Mouse (Mus musculus) liver, embryonic 11.5 days (tissue): ENCODE measurements at regions not wholly inside any gene's neighbourhood (a gene's known extent, or its start where the extent isn't known, plus 50 kb on each side); places are given as distances from the start of the nearest gene placed in this dataset.

Experiments used
- ATAC-seq: fragments of 200-750 bp; cut with Nextera tagmentation; replicated peaks from 2 replicates; pipeline ENCODE4 v1.8.0; 2017; ENCODE audit warnings: moderate number of reproducible peaks, mild to moderate bottlenecking, moderate TSS enrichment, moderate library complexity; ENCODE audit not compliant: low FRiP score
- DNase-seq: peaks from one replicate; pipeline ENCODE4 v3.0.0-alpha.2; 2017; ENCODE audit warnings: low spot score
- H3K27ac ChIP-seq: fragments of 300-500 bp; sonication (generic); 2 replicates; pipeline ENCODE4 v1.5.1; 2014; ENCODE audit warnings: mild to moderate bottlenecking, low read depth, low read length, control low read depth
- H3K27me3 ChIP-seq: fragments of 300-500 bp; sonication (generic); replicated peaks from 2 replicates; pipeline ENCODE4 v1.6.1; 2014; ENCODE audit warnings: low read length, mixed read lengths; ENCODE audit not compliant: control insufficient read depth, insufficient read depth
- H3K36me3 ChIP-seq: fragments of 300-500 bp; sonication (generic); 2 replicates; pipeline ENCODE4 v1.6.1; 2014; ENCODE audit warnings: mild to moderate bottlenecking, low read length, moderate library complexity, mixed read lengths; ENCODE audit not compliant: control insufficient read depth, insufficient read depth
- H3K4me1 ChIP-seq: fragments of 300-500 bp; sonication (generic); replicated peaks from 2 replicates; pipeline ENCODE4 v1.6.1; 2014; ENCODE audit warnings: low read length, mixed read lengths; ENCODE audit not compliant: control insufficient read depth, insufficient read depth
- H3K4me2 ChIP-seq: fragments of 300-500 bp; sonication (generic); 2 replicates; pipeline ENCODE4 v1.6.1; 2014; ENCODE audit warnings: mild to moderate bottlenecking, control low read depth, moderate library complexity
- H3K4me3 ChIP-seq: fragments of 300-500 bp; sonication (generic); 2 replicates; pipeline ENCODE4 v1.5.1; 2014; ENCODE audit warnings: low read depth, low read length, control low read depth
- H3K9ac ChIP-seq: fragments of 300-500 bp; sonication (generic); 2 replicates; pipeline ENCODE4 v1.6.1; 2014; ENCODE audit warnings: low read depth, low read length, control low read depth
- H3K9me3 ChIP-seq: fragments of 300-500 bp; sonication (generic); 2 replicates; pipeline ENCODE4 v1.6.1; 2016; ENCODE audit warnings: low read length, inconsistent platforms, mixed read lengths; ENCODE audit not compliant: control insufficient read depth
- WGBS: fragments of 180-500 bp; shearing (Covaris S2); extraction: QIAGEN DNeasy Blood & Tissue Kit; methylation state at CpG from one replicate; pipeline ENCODE4 v1.1.7; 2014; 5-methylcytosine and 5-hydroxymethylcytosine counted together

- peak overlapping the region; percentile 55 for H3K4me2 ChIP-seq
- ATAC-seq (peak; percentile 85), DNase-seq (no peak)
- no peaks in the 10 kb centered on the region for H3K36me3 ChIP-seq
- no peaks in the 10 kb centered on the region for H3K9me3 ChIP-seq
- peak overlapping the region; percentile 5; the same call in 1 of the 2 replicates for H3K27ac ChIP-seq
- H3K27me3 ChIP-seq = no peaks in the 10 kb centered on the region
- no peak overlapping the region for H3K4me3 ChIP-seq
- WGBS = 22% methylated on average over 8 of the region's 8 CpGs
- H3K9ac ChIP-seq = no peak overlapping the region
- peaks cover 17% of the 10 kb centered on the region for H3K4me1 ChIP-seq
Observed at GRCm38 (mm10) chr19:27582111-27582500, 152.5 kb upstream of the Pum3 start.

- no peaks in the 10 kb centered on the region for H3K36me3 ChIP-seq
- peaks cover 17% of the 10 kb centered on the region for H3K4me1 ChIP-seq
- ATAC-seq = peak; percentile 60
- no peak overlapping the region for H3K9ac ChIP-seq
- peak overlapping the region; percentile 55 for H3K4me2 ChIP-seq
- 45% methylated on average over 6 of the region's 6 CpGs for WGBS
- no peaks in the 10 kb centered on the region for H3K9me3 ChIP-seq
- peak overlapping the region; percentile 5; the same call in 1 of the 2 replicates for H3K27ac ChIP-seq
- H3K27me3 ChIP-seq = no peaks in the 10 kb centered on the region
- H3K4me3 ChIP-seq = no peak overlapping the region
- no peak for DNase-seq
Observed at GRCm38 (mm10) chr19:27581362-27582110, 151.9 kb upstream of the Pum3 start.

- Histone ChIP-seq H3K36me3 (no peaks in the 10 kb centered on the region), H3K9me3 (no peaks in the 10 kb centered on the region), H3K9ac (no peak overlapping the region), H3K27me3 (no peaks in the 10 kb centered on the region), H3K4me3 (no peak overlapping the region), H3K27ac (no peak overlapping the region), H3K4me1 (peaks cover 3% of the 10 kb centered on the region; the same call in 1 of the 2 replicates), H3K4me2 (no peak overlapping the region)
- ATAC-seq (no peak), DNase-seq (no peak)
Observed at GRCm38 (mm10) chr19:27576478-27576877, 146.9 kb upstream of the Pum3 start.

- no peak for DNase-seq
- H3K4me3 ChIP-seq = no peak overlapping the region
- WGBS = 89% methylated on average over 8 of the region's 8 CpGs
- no peaks in the 10 kb centered on the region for H3K9me3 ChIP-seq
- H3K27ac ChIP-seq = no peak overlapping the region
- H3K9ac ChIP-seq = no peak overlapping the region
- H3K27me3 ChIP-seq = no peaks in the 10 kb centered on the region
- H3K4me1 ChIP-seq = no peaks in the 10 kb centered on the region
- H3K36me3 ChIP-seq = no peaks in the 10 kb centered on the region
- no peak overlapping the region for H3K4me2 ChIP-seq
- no peak for ATAC-seq
Observed at GRCm38 (mm10) chr19:27566929-27567328, 137.3 kb upstream of the Pum3 start.

GRCm38 (mm10) chr19:27566060-27566459 is 136.4 kb upstream of the Pum3 start:
- Histone ChIP-seq H3K4me1 (no peaks in the 10 kb centered on the region), H3K9ac (no peak overlapping the region), H3K9me3 (no peaks in the 10 kb centered on the region), H3K4me2 (no peak overlapping the region), H3K27me3 (no peaks in the 10 kb centered on the region), H3K4me3 (no peak overlapping the region), H3K36me3 (no peaks in the 10 kb centered on the region), H3K27ac (no peak overlapping the region)
- ATAC-seq = no peak
- no peak for DNase-seq
- 78% methylated on average over 3 of the region's 3 CpGs for WGBS

GRCm38 (mm10) chr19:27564086-27564485 is 134.5 kb upstream of the Pum3 start:
- Histone ChIP-seq H3K9ac (no peak overlapping the region), H3K4me1 (no peaks in the 10 kb centered on the region), H3K27ac (no peak overlapping the region), H3K4me2 (no peak overlapping the region), H3K4me3 (no peak overlapping the region), H3K9me3 (no peaks in the 10 kb centered on the region), H3K27me3 (no peaks in the 10 kb centered on the region), H3K36me3 (no peaks in the 10 kb centered on the region)
- WGBS = 69% methylated on average over 5 of the region's 5 CpGs
- ATAC-seq (no peak), DNase-seq (no peak)

- 67% methylated on average over 9 of the region's 9 CpGs for WGBS
- ATAC-seq (no peak), DNase-seq (no peak)
- Histone ChIP-seq H3K4me2 (no peak overlapping the region), H3K9me3 (no peaks in the 10 kb centered on the region), H3K4me1 (no peaks in the 10 kb centered on the region), H3K27ac (no peak overlapping the region), H3K9ac (no peak overlapping the region), H3K36me3 (no peaks in the 10 kb centered on the region), H3K4me3 (no peak overlapping the region), H3K27me3 (no peaks in the 10 kb centered on the region)
Observed at GRCm38 (mm10) chr19:27563592-27563991, 134.0 kb upstream of the Pum3 start.

- no peaks in the 10 kb centered on the region for H3K4me1 ChIP-seq
- ATAC-seq (no peak), DNase-seq (no peak)
- WGBS = 69% methylated on average over 3 of the region's 3 CpGs
- no peak overlapping the region for H3K4me2 ChIP-seq
- no peaks in the 10 kb centered on the region for H3K36me3 ChIP-seq
- no peaks in the 10 kb centered on the region for H3K27me3 ChIP-seq
- no peak overlapping the region for H3K9ac ChIP-seq
- H3K4me3 ChIP-seq = no peak overlapping the region
- H3K27ac ChIP-seq = no peak overlapping the region
- no peaks in the 10 kb centered on the region for H3K9me3 ChIP-seq
Observed at GRCm38 (mm10) chr19:27558199-27558598, 128.6 kb upstream of the Pum3 start.

GRCm38 (mm10) chr19:27556697-27557096 is 127.1 kb upstream of the Pum3 start:
- no peaks in the 10 kb centered on the region for H3K27me3 ChIP-seq
- no peak overlapping the region for H3K4me2 ChIP-seq
- no peaks in the 10 kb centered on the region for H3K9me3 ChIP-seq
- no peaks in the 10 kb centered on the region for H3K36me3 ChIP-seq
- ATAC-seq (no peak), DNase-seq (no peak)
- no peak overlapping the region for H3K27ac ChIP-seq
- H3K9ac ChIP-seq = no peak overlapping the region
- no peaks in the 10 kb centered on the region for H3K4me1 ChIP-seq
- 85% methylated on average over 4 of the region's 4 CpGs for WGBS
- no peak overlapping the region for H3K4me3 ChIP-seq
